Mouse (Mus musculus): ENCODE data around the gene Yod1.

Gene Yod1

GRCm38 (mm10) chr1:130717291-130717871 lies at the start of gene Yod1:
TSS of gene Yod1 (plus strand) at chr1:130717327.
- in situ Hi-C loops (cut with MboI), result no loop called here

GRCm38 (mm10) chr1:130678551-130678950 lies 38.6 kb upstream of the Yod1 start:
- in situ Hi-C loops (cut with MboI), result no loop called here

DNA sequence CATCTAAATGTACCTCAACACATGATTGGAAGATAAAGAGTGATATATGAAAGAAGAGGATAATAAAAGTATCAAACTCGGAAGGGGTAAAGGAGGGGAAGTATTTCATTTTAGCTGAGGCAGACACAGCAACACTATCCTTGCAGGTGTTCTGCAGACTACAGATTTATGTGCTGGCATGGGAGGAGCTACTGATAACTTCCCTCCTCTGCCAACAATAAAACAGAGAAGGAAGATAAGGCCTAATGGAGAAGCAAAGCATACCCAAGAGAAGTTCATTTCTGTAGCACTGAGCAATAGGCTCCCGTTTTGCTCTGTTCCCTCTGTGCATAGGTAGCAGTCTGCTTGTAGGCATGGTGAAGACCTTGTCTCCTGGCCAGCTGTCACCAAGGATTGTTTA lies 36.1 kb upstream of the Yod1 start:
- in situ Hi-C loops (cut with MboI), result no loop called here

DNA sequence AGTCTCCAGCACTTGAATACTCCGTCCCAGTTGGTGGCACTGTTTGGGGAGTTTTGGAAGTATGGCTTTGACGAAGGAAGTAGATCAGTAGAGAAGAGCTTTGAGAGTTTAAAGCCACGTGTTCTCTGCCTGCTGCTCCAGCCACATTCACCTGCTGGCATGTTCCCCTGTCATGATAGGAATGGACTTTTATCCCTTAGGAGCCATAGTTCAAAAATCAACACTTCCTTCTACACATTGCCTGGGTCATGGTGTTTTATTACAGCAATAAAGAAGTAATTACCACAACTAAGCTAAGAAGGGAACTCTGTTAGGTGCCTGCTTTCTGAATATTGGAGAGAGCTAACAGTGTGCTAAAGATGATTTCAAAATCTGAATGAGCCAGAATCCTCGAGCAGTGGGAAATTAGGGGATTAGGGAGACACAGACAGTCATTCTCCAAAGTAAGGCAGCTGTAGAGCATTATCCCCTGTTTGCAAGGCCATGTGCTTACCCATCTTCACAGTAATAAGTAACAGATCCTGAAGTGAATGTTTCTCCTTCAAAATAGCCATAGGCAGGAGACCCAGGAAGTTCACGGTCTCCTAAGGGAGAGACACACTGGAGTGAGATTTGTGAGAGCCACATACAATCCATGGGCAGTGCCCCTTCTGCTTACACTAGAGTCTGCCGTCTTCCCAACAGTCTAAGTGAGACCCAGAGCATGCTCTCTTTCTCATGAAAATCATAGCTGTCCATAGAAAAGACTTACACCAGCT lies 35.3 kb upstream of the Yod1 start:
- in situ Hi-C loops (cut with MboI), result no loop called here

DNA sequence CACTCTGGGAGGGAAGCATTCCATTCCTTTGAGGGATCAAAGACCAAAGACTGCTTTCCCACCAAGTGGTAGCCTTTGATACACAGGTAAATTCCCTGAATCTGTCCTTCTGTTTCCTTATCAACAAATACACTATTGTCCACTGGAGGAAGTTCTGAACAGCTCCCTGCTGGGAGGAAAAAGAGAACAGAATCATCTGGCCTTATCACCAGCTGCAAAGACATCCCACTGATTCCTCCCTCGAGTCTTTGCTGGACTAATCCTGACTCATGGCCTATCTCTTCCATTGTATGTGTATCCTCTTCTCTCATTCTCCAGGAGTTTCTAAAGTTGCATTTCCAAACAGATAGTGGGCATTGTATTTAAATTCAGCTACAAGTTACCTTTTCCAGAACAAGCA lies 33.2 kb upstream of the Yod1 start:
- in situ Hi-C loops (cut with MboI), result no loop called here

- in situ Hi-C loops (cut with MboI), result no loop called here
These were observed 18.5 kb upstream of the Yod1 start for GRCm38 (mm10) chr1:130698601-130699000.

GRCm38 (mm10) chr1:130699937-130700633 lies 17.0 kb upstream of the Yod1 start:
- in situ Hi-C loops (cut with MboI), result no loop called here

- in situ Hi-C loops (cut with MboI), result no loop called here
These were observed 15.2 kb upstream of the Yod1 start for GRCm38 (mm10) chr1:130701976-130702375.

- in situ Hi-C loops (cut with MboI), result no loop called here
These were observed 13.5 kb upstream of the Yod1 start for GRCm38 (mm10) chr1:130703613-130704012.

GRCm38 (mm10) chr1:130710283-130711080 lies 6.6 kb upstream of the Yod1 start:
- in situ Hi-C loops (cut with MboI), result no loop called here

GRCm38 (mm10) chr1:130714046-130714445 lies 3.1 kb upstream of the Yod1 start:
- in situ Hi-C loops (cut with MboI), result no loop called here

- in situ Hi-C loops (cut with MboI), result no loop called here
These were observed 1.4 kb upstream of the Yod1 start, which contains the start of gene Gm29427 for GRCm38 (mm10) chr1:130715561-130716217. TSS of gene Gm29427 (minus strand) at chr1:130715799.

- in situ Hi-C loops (cut with MboI), result no loop called here
These were observed 962 bp upstream of the Yod1 start for GRCm38 (mm10) chr1:130716218-130716512.

GRCm38 (mm10) chr1:130716513-130717290 lies 425 bp upstream of the Yod1 start:
- in situ Hi-C loops (cut with MboI), result no loop called here

DNA sequence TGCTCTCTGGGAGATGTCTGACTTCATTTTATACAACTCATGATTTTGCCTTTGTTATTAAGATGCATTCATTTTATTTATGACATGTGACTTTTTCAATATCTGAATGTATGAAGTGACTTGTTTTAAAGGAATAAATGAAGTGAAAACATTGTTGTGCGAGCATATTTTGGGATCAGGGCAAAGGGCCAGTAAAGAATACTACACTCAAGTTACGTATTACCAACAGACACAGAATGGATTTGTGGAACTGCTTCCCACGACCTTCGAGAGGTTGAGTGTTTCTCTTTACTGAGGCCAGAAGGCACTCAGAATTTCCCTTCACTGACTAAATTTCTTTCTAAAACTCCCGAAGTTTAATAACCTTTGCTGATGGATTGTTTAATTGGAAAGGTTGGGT lies 7.1 kb downstream of the Yod1 start:
- in situ Hi-C loops (cut with MboI), result no loop called here

DNA sequence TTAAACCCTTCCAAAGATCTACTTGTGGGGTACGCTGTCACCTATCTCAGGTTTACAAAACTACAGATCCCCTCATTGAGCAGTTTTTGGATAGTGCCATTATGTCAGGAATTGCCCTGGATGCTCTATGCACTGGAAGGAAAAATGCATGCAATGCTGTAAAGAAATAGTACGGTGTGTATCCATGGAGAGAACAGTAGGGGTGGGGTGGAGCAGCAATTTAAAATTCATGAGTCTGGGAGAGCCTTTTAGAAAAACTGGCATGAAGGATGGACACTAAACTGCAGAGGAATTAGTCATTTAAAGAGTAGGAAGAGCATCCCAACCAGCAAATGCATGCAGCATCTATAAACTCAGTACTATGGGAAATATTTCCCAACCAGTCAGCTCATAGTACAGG lies 9.3 kb downstream of the Yod1 start:
- in situ Hi-C loops (cut with MboI), result no loop called here

- in situ Hi-C loops (cut with MboI), result no loop called here
These were observed 10.9 kb downstream of the Yod1 start for GRCm38 (mm10) chr1:130728070-130728469.

- in situ Hi-C loops (cut with MboI), result no loop called here
These were observed 11.6 kb downstream of the Yod1 start for GRCm38 (mm10) chr1:130728708-130729107.

- in situ Hi-C loops (cut with MboI), result no loop called here
These were observed 12.0 kb downstream of the Yod1 start, which contains the start of gene Pfkfb2 for GRCm38 (mm10) chr1:130729153-130729552. TSS of gene Pfkfb2 (minus strand) at chr1:130729253.

DNA sequence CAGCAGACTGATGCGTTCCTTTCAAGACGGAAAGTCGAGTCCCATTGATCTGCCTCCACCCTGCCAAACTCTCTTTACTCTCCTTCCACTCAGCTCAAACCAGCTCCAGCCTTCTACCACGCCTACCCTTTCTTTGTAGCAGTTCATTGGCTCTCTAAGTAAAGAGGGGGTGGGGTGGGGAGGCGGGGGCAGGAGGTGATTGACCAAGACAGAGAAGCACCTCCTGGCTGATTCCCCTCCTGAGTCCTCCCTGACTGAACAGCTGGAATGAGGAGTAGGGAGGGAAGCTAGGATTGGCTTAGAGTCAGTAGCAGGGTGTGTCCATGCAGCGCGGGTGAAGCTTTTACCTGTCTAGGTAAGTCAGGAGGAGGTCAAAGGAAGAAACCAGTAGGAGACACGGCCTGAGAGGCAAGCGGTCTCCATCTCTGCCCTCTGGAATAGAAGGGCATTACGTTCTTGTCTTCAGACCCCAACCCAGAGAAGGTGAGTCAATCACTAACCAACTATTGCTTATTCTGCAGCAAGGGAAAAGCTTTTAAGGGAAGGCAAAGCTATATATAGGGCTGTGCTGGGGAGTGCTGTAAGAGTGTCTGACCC lies 14.7 kb downstream of the Yod1 start, which contains the start of gene AA986860:
Gene AA986860, plus strand, starts transcription at position 236 of the 597 bp plus-strand sequence.
- in situ Hi-C loops (cut with MboI), result no loop called here
